Mouse (Mus musculus) cerebellum, postnatal 4 days (tissue): ENCODE data around the gene Rnf20.

Source experiments
- DNase-seq, 2 experiments: peaks; one replicate each; pipeline ENCODE4 v3.0.0; 2022; ENCODE audit warnings: low spot score in 2 of 2, mixed read lengths in 1 of 2

Gene Rnf20

GRCm38 (mm10) chr4:49659421-49659820 is 27.6 kb downstream of the Rnf20 start:
- no peak for DNase-seq

DNA sequence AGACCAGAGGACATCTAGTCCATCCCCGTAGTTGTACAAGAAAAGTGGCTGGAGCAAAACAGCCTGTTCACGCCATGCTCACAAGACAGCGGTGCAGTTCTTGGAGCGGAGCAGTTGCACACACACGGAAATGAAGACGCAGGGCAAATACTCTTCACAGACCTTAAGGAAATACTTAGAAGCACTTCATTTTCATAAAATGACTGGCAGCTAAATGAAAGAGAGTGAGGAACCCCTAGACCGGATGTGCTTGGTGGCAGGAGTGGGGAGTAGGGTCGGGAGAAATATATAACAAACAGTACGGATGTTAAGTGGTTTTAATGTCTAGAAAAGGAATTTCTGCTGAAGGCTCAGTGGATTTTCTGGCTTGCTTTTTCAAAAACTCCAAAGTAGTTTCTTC is 29.9 kb downstream of the Rnf20 start:
- no peak for DNase-seq

DNA sequence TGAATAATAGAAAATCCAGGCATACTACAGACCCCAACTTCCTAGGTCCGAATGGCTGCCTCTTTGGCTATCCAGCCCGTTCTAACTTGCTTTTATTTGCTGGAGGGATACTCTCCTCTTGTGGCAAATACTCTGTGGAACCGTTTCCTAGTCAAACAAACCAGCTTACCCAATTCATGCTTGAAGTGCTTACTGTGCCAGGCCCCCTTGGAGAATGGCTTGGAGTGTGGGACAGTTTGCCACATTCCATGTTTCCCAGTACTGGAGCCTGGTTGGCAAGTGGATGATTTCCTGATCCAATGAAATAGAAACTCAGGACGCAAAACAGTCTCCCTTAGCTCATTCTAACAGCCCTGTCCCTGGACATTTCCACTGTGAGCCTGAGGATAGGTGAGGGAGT is 30.4 kb downstream of the Rnf20 start:
- DNase-seq = no peak

- no peak for DNase-seq
Measured at GRCm38 (mm10) chr4:49664850-49665249, 33.0 kb downstream of the Rnf20 start.

- DNase-seq = no peak
Measured at GRCm38 (mm10) chr4:49676071-49676470, 44.3 kb downstream of the Rnf20 start.

DNA sequence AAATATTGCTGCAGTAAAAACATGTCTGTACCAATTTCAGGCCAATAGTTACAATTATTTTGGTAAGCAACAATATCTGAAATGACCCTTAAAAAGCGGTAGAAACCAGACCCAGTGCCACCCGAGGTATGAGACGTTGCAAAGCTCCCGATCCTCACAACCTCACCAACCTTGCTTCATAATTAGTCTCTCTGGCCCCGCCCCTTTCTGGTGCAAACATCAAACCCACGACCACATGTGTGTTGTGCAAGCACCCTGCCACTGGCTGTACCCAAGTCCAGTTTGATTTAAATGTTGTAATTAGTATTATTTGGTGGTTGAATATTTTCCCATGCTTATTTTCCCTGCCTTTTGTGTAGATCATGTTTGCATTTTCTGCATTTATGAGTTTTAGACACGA is 45.0 kb downstream of the Rnf20 start:
- DNase-seq = no peak

GRCm38 (mm10) chr4:49680171-49680875 is 48.5 kb downstream of the Rnf20 start:
- DNase-seq = no peak

GRCm38 (mm10) chr4:49681812-49682211 is 50.0 kb downstream of the Rnf20 start, which contains the start of gene Ppp3r2:
Gene Ppp3r2, minus strand, starts transcription at chr4:49682024.
- DNase-seq = no peak

- peak in 1 of 2 experiments; percentile 45 for DNase-seq
Measured at GRCm38 (mm10) chr4:49688594-49689288, 56.9 kb downstream of the Rnf20 start.

- no peak for DNase-seq
Measured at GRCm38 (mm10) chr4:49691405-49692194, 59.8 kb downstream of the Rnf20 start.
